Mouse (Mus musculus) heart, adult 9 months (tissue): ENCODE results near the gene Trhde.

Source experiments
- DNase-seq, 2 experiments: peaks; one replicate each; pipeline ENCODE4 v3.0.0; 2022; ENCODE audit warnings: low spot score in 2 of 2

Gene Trhde

DNA sequence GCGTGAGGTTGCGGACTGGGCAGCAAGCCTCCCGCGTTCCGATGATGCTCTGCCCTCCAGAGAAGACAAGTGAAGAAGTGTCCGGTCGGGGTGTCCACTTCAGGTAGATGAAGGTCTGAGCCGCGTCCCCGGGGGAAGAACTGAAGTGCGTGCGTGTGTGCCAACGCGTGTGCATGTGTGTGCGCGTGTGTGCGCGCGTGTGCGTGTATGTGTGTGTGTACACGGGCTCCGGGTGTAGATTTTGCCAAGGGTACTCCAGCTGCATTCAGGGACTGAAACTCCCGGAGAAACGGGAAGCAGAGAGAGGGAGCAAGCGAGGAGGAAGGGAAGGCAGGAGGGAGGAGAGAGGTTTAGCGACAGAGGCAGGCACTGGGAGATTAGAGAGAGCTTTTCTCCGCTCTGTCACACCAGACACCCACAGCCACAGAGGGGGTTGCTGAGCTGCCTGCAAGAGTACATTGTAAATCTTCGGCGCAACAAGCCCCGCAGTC is at the start of gene Trhde:
Gene Trhde (minus strand): TSS at position 147 of the 491 bp plus-strand sequence.
- DNase-seq = no peak

DNA sequence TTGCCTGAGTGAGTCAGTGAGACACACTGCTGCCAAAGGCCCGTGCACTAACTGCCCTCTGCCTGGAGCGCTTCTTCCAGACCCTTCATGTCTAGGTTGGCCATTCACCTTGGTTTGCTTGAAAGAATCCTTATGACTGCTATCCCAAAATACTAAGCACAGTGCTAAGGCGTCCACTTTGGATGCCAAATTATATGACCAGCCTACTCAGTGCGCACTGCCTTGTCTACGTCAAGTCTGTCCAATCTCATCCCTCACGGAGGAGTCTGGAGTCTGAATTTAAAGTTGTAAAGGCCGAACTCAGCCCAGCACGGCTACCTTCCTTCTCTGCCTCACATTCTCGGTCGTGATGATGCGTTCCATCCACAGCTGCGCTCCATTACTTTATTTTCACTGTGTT is 39.9 kb upstream of the Trhde start:
- DNase-seq = no peak

GRCm38 (mm10) chr10:114841440-114841839 is 39.3 kb upstream of the Trhde start:
- no peak for DNase-seq

DNA sequence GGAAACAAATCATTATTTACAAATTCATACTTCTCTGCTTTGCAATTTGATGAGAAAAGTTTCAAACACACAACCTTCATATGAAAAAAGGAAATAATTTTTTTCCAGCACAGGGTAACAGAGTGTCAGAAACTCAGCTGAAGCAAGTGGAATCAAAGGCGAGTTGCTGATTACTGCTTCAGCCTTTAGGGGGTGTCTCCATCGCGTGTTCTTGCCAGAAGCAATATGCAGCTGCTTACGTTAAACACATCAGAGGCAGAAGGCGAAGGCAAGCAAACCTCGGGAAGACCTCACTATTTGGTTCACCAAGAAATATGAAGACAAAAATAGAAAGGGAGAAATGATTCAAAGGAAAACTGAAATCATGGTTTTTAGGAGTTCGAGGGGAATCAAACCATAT is 29.2 kb upstream of the Trhde start:
- no peak for DNase-seq

- no peak for DNase-seq
These were observed 6.7 kb upstream of the Trhde start for GRCm38 (mm10) chr10:114808799-114809198.

GRCm38 (mm10) chr10:114805884-114806283 is 3.8 kb upstream of the Trhde start:
- no peak for DNase-seq

GRCm38 (mm10) chr10:114801457-114802160 is 498 bp downstream of the Trhde start:
- peak in 1 of 2 experiments; percentile 13 for DNase-seq

GRCm38 (mm10) chr10:114800331-114801304 is 1.5 kb downstream of the Trhde start:
- no peak for DNase-seq

DNA sequence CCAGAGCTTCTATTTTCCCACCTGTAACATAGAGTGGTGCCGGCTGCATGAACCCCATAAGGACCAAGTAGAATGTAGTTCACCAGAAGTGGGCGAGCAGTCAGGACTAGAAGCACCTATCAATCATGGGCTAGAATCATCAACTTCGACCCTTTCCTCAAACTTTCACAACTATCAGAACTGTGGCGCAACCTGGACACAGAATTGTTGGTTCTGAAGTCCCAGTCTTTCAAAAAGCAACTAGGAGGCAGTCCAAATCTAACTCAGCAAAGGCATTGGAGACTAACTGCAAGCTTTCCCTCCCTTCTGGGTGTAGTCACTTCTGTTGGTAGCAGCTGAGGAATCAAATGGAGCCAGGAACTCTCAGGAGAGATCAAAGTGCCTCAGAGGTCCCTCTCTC is 2.6 kb downstream of the Trhde start:
- no peak for DNase-seq

- DNase-seq = no peak
These were observed 3.3 kb downstream of the Trhde start for GRCm38 (mm10) chr10:114798788-114799187.

DNA sequence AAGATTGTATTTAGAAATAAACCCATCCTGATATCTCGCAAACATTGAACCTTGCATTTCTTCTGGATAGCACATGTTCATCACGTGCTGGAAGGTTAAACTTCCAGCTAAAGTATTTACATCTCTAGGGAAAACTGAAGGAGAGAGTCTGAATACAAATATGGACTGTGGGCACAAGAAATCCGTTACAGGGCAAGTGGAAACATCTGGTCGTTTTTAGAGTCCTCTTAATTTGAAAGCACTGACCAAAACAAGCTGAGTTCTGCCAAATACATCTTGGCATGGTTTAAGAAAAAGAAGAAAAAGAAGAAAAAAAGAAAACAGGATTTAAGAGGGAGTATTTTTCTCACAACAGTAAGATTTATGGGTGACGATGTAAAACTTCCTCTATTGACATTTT is 3.9 kb downstream of the Trhde start:
- no peak for DNase-seq

GRCm38 (mm10) chr10:114797664-114798063 is 4.4 kb downstream of the Trhde start:
- DNase-seq = no peak

DNA sequence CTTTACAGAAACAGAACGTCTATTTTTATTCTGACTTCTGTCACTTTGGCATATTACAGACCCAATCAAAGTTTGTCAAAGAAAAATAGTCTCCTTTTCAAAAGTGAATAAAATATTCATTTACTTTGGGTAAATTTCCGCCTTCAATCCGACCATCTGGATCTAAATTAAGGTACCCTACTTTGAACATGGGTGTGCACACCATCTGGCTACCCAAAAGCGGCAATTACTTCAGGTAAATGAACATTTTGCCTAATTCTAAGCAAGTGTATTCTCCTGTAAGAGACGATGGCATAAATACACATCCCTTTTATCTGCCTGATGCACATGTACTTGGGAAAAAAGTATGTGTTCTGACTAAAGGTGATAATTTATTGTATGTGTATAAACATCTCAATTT is 5.2 kb downstream of the Trhde start:
- DNase-seq = no peak

- no peak for DNase-seq
These were observed 7.9 kb downstream of the Trhde start for GRCm38 (mm10) chr10:114794214-114794613.

- no peak for DNase-seq
These were observed 36.2 kb downstream of the Trhde start for GRCm38 (mm10) chr10:114765914-114766313.

DNA sequence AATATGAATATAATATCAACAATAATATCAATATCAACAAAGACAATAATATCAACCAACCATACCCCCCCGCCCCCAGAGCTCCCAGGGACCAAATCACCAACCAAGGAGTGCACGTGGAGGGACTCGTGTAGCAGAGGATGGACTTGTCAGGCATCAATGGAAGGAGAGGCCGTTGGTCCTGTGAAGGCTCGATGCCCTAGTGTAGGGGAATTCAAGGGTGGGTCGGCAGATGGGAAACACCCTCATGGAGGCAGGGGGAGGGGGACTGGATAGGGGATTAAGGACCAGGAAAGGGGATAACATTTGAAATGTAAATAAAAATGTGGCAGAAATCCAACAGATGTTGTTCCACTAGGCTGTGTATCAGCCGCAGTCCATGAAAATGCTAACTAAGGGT is 40.0 kb downstream of the Trhde start:
- DNase-seq = no peak

GRCm38 (mm10) chr10:114759240-114759639 is 42.9 kb downstream of the Trhde start:
- DNase-seq = no peak

- DNase-seq = no peak
These were observed 43.5 kb downstream of the Trhde start for GRCm38 (mm10) chr10:114758614-114759013.

DNA sequence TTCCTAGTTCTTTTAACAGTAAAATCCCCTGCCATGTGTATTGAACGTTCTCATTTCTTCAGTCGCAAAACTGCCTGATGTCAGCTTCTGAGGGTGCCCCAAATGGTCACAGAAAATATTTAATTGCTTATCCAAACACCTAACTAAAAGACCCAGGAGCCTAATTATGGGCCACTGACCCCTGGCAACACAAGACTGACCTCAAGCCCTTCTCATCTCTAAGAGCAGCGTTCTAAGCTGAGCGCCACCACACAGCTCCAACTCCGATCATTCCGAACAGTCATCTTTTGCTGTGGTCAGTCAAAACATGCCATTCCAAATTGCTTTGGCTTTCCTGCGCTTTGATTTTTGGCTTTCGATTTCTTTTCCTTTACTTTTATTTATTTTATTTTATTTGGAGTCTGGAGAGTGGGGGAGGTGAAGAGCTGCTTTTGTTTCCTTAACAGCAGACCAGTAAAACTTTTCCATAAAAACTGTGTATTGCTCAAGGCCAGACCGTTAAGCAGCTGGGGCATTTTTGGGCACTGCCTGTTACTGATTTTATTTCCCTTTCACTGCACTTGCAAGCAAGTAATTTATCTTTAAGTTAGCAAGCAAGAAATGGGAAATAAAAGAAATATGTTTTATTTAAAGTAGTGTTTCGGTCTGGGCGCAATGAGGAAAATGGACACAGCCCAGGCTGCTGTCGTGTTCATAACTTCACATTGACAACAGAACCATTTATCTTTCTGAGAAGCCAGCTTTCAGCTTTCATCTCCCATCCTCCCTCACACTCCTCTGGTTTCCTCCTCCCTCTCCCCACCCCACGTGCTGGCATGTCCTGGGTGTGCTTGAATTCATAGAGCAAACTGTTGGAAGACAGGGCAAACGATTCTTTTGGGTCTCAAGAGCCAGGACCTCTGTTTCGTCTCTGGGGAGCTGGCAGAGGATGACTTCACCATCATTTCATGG is 59.1 kb downstream of the Trhde start:
- DNase-seq = peak in 1 of 2 experiments; percentile 1

DNA sequence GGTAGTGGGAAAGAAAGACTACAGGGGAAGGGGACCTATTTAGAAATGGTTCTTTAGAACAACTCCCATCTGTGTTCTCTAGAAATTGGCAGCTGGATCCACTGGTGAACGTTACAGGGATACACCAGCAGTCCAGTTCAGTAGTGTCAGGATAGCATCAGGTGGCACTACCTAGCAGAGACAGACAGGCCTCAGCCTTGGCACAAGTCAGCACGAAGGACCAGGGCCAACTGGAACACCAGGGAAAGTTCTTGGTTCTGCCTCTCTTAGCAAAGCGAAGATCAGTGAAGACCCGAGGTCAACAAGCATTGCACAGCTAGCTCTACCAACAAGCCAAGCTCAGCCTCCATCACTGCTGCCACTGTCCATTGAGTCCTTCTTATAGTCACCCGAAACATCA is 62.2 kb downstream of the Trhde start:
- no peak for DNase-seq

DNA sequence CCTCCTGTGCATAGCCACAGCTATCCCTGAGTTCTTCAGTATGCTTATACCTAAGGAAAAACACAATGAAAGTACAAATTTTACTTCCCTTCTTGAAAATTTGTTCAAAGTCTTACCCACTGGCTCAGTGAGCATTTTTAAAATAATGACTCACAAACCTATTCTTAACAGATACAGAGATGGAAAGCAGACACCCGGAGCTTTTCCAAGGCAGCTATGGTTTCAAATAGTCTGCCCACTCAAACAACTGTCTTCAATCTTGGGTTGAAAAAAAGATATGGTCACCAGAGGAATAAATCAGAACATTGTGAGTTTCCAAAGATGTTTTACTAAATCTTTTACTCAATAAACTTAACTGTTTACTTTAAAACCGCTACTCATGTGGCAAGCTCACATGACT is 64.5 kb downstream of the Trhde start:
- DNase-seq = no peak

GRCm38 (mm10) chr10:114736377-114736776 is 65.7 kb downstream of the Trhde start:
- DNase-seq = no peak
